Mouse (Mus musculus) brain, embryonic 14.5 days (tissue): Measurements from ENCODE around the gene Mrpl55.

Experiments used
- CTCF ChIP-seq: fragments of 200-500 bp; IDR thresholded peaks from 2 replicates; pipeline ENCODE4 v1.5.1; 2012; ENCODE audit warnings: inconsistent platforms, mild to moderate bottlenecking, moderate library complexity, borderline replicate concordance; ENCODE audit not compliant: insufficient read depth, insufficient read length; ENCODE audit errors: extremely low read depth
- POLR2A ChIP-seq: fragments of 200-500 bp; IDR thresholded peaks from 2 replicates; pipeline ENCODE4 v1.6.1; 2012; ENCODE audit warnings: mild to moderate bottlenecking, inconsistent platforms, borderline replicate concordance; ENCODE audit not compliant: poor library complexity, insufficient read depth, insufficient read length, severe bottlenecking; ENCODE audit errors: extremely low read depth

GRCm38 (mm10) chr11:59232797-59233196 is 30.5 kb downstream of the Mrpl55 start:
- peak; percentile 10; the same call in 1 of the 2 replicates for TF ChIP-seq CTCF
- no peak for TF ChIP-seq POLR2A
